Mouse (Mus musculus) adrenal gland, adult 2 months (tissue): Measurements from ENCODE around the gene Grb2. TPM values are rescaled to one million over a fixed set of nuclear protein-coding genes. Genes with fewer than 3 reads are reported as not detected.
A peak's percentile ranks its signal among the peaks of the same experiment; 100 is the strongest.

ENCODE experiments used
- DNase-seq: peaks from one replicate; pipeline ENCODE4 v3.0.0; 2021
- polyA plus RNA-seq: library from polyadenylated mRNA; depleted of rRNA; stranded (reverse); fragments of >200 nt; gene quantifications from 2 replicates; pipeline ENCODE4 v1.2.3, GENCODE M21; 2012; rRNA removed
- total RNA-seq, 2 experiments: library from RNA; stranded (reverse); gene quantifications; 2 replicates each; pipeline ENCODE4 v1.2.3; 2021

The Grb2 gene
- total and polyA plus RNA-seq, 3 experiments: 50.8 to 162 (median 136) TPM

- no peak for DNase-seq
Observed at GRCm38 (mm10) chr11:115606733-115607132, 101.7 kb downstream of the Grb2 start.

- DNase-seq: no peak
Observed at GRCm38 (mm10) chr11:115604304-115604696, 104.1 kb downstream of the Grb2 start.

- DNase-seq: peak; percentile 96
Observed at GRCm38 (mm10) chr11:115603476-115604303, 104.7 kb downstream of the Grb2 start, which contains the start of the genes Mrps7 and Gga3. Gene Mrps7 (plus strand): TSS chr11:115603925. Gene Gga3 (minus strand): TSS chr11:115604051.

GRCm38 (mm10) chr11:115603128-115603475 is 105.3 kb downstream of the Grb2 start:
- no peak for DNase-seq

DNA sequence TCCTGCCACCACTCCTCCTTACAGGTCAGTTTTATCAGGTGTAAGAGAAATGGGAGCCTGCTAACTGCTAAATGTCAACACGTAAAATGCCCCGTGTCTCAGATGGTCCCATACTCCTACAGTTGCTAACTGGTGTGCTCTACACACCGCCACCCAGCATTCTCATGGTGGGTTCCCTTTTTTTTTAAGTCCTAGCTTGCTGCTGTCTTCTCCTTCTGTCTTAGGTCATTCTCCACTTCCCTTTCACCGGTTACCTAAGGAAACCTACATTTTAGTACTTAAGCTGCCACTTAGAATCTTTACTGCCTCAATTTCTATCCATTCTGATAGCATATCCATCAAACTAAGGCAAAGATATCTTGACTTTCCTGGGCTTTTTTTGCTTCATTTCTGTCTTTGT is 107.2 kb downstream of the Grb2 start:
- no peak for DNase-seq

GRCm38 (mm10) chr11:115600743-115601142 is 107.7 kb downstream of the Grb2 start:
- no peak for DNase-seq

DNA sequence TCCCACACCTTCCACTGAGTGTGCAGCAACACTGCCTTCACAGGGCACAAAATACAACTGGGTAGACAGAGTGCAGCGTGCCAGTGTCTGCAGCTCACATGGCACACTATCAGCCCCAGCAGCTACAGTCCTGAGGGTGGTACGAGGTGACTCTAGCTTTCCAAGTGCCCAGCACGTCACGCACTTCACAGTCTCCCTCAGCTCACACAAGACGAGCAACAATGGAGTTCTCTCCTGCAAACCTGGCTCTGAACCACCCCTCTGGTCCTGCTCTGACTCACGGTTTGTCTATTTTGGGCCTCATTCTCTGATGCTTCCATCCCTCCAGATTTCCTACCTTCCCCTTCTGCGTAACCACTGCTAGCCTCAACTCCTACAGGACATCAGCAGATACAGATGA is 108.7 kb downstream of the Grb2 start:
- DNase-seq: no peak

GRCm38 (mm10) chr11:115598309-115598708 is 110.1 kb downstream of the Grb2 start:
- DNase-seq: no peak

GRCm38 (mm10) chr11:115595209-115595608 is 113.2 kb downstream of the Grb2 start:
- no peak for DNase-seq

Other genes with a start within 250 kb of the Grb2 start
- gene Slc16a5, start 246.1 kb downstream of the Grb2 start, total RNA-seq: under 1 TPM in 1 of 2 experiments, not detected in 1; 0.26 TPM
- gene Slc16a5, start 246.1 kb downstream of the Grb2 start, polyA plus RNA-seq: 0.32 TPM in 1 of 2 replicates, not detected in the other
- 10 to 100 TPM in 1 of 2 experiments, 1 to 10 TPM in 1; 6.3 to 11.5 TPM for gene Armc7, start 232.9 kb downstream of the Grb2 start, total RNA-seq
- 17.1 and 17.8 TPM in 2 replicates for gene Armc7, start 232.9 kb downstream of the Grb2 start, polyA plus RNA-seq
- gene Nt5c, start 216.7 kb downstream of the Grb2 start, total RNA-seq: 100 to 1,000 TPM; 124 to 154 TPM
- 68.4 and 73.4 TPM in 2 replicates for gene Nt5c, start 216.7 kb downstream of the Grb2 start, polyA plus RNA-seq
- gene Jpt1, start 194.2 kb downstream of the Grb2 start, total RNA-seq: 100 to 1,000 TPM in 1 of 2 experiments, 10 to 100 TPM in 1; 71.8 to 109 TPM
- gene Jpt1, start 194.2 kb downstream of the Grb2 start, polyA plus RNA-seq: 100 and 102 TPM in 2 replicates
- gene Sumo2, start 172.3 kb downstream of the Grb2 start, total RNA-seq: 100 to 1,000 TPM; 241 to 251 TPM
- 15.9 and 18.9 TPM in 2 replicates for gene Sumo2, start 172.3 kb downstream of the Grb2 start, polyA plus RNA-seq
- 10 to 100 TPM; 32.5 to 46.0 TPM for gene Nup85, start 144.2 kb downstream of the Grb2 start, total RNA-seq
- 24.7 and 28.9 TPM in 2 replicates for gene Nup85, start 144.2 kb downstream of the Grb2 start, polyA plus RNA-seq
- 100 to 1,000 TPM in 1 of 2 experiments, 10 to 100 TPM in 1; 99.9 to 121 TPM for gene Mrps7, start 104.7 kb downstream of the Grb2 start, total RNA-seq
- gene Mrps7, start 104.7 kb downstream of the Grb2 start, polyA plus RNA-seq: 31.8 and 33.5 TPM in 2 replicates
- 10 to 100 TPM; 21.8 to 38.7 TPM for gene Gga3, start 104.5 kb downstream of the Grb2 start, total RNA-seq
- 22.6 and 38.9 TPM in 2 replicates for gene Gga3, start 104.5 kb downstream of the Grb2 start, polyA plus RNA-seq
- 100 to 1,000 TPM in 1 of 2 experiments, 10 to 100 TPM in 1; 92.5 to 170 TPM for gene Mif4gd, start 95.6 kb downstream of the Grb2 start, total RNA-seq
- gene Mif4gd, start 95.6 kb downstream of the Grb2 start, polyA plus RNA-seq: 182 and 243 TPM in 2 replicates
- gene Slc25a19, start 80.3 kb downstream of the Grb2 start, total RNA-seq: 100 to 1,000 TPM; 117 to 132 TPM
- 156 and 170 TPM in 2 replicates for gene Slc25a19, start 80.3 kb downstream of the Grb2 start, polyA plus RNA-seq
- gene Tmem94, start 56.8 kb upstream of the Grb2 start, total RNA-seq: 10 to 100 TPM; 70.6 to 85.9 TPM
- 158 and 165 TPM in 2 replicates for gene Tmem94, start 56.8 kb upstream of the Grb2 start, polyA plus RNA-seq
- 10 to 100 TPM; 53.7 to 64.2 TPM for gene Caskin2, start 105.0 kb upstream of the Grb2 start, total RNA-seq
- 110 and 114 TPM in 2 replicates for gene Caskin2, start 105.0 kb upstream of the Grb2 start, polyA plus RNA-seq
- gene Tsen54, start 106.1 kb upstream of the Grb2 start, total RNA-seq: 10 to 100 TPM; 15.8 to 20.7 TPM
- 43.9 and 61.6 TPM in 2 replicates for gene Tsen54, start 106.1 kb upstream of the Grb2 start, polyA plus RNA-seq
- 10 to 100 TPM in 1 of 2 experiments, 1 to 10 TPM in 1; 7.6 to 13.1 TPM for gene Llgl2, start 115.5 kb upstream of the Grb2 start, total RNA-seq
- gene Llgl2, start 115.5 kb upstream of the Grb2 start, polyA plus RNA-seq: 24.4 and 29.5 TPM in 2 replicates
- gene Myo15b, start 149.8 kb upstream of the Grb2 start, total RNA-seq: under 1 TPM in 1 of 2 experiments, not detected in 1; 0.35 TPM
- 0.13 and 0.47 TPM in 2 replicates for gene Myo15b, start 149.8 kb upstream of the Grb2 start, polyA plus RNA-seq
- 1 to 10 TPM in 1 of 2 experiments, under 1 TPM in 1; 0.58 to 1.3 TPM for gene Smim5, start 191.4 kb upstream of the Grb2 start, total RNA-seq
- gene Smim5, start 191.4 kb upstream of the Grb2 start, polyA plus RNA-seq: 0.86 and 0.99 TPM in 2 replicates
- not detected for gene Smim6, start 203.4 kb upstream of the Grb2 start, total RNA-seq
- gene Smim6, start 203.4 kb upstream of the Grb2 start, polyA plus RNA-seq: not detected in 2 replicates
- gene Sap30bp, start 224.7 kb upstream of the Grb2 start, total RNA-seq: 10 to 100 TPM; 31.8 to 44.5 TPM
- 31.4 and 33.8 TPM in 2 replicates for gene Sap30bp, start 224.7 kb upstream of the Grb2 start, polyA plus RNA-seq
- 10 to 100 TPM; 20.8 to 28.3 TPM for gene Recql5, start 224.9 kb upstream of the Grb2 start, total RNA-seq
- gene Recql5, start 224.9 kb upstream of the Grb2 start, polyA plus RNA-seq: 22.4 and 25.4 TPM in 2 replicates